Mouse (Mus musculus) urinary bladder, postnatal 10 days (tissue): Measurements from ENCODE around the gene Pik3c2b.
"Not testable (repeated sequence)": the region's sequence is repeated elsewhere in the genome, so short reads cannot be mapped to it uniquely, and the experiment has no call there.

Experiments
- DNase-seq: peaks from one replicate; pipeline ENCODE4 v3.0.0; 2022; ENCODE audit warnings: low spot score

Gene Pik3c2b

DNA sequence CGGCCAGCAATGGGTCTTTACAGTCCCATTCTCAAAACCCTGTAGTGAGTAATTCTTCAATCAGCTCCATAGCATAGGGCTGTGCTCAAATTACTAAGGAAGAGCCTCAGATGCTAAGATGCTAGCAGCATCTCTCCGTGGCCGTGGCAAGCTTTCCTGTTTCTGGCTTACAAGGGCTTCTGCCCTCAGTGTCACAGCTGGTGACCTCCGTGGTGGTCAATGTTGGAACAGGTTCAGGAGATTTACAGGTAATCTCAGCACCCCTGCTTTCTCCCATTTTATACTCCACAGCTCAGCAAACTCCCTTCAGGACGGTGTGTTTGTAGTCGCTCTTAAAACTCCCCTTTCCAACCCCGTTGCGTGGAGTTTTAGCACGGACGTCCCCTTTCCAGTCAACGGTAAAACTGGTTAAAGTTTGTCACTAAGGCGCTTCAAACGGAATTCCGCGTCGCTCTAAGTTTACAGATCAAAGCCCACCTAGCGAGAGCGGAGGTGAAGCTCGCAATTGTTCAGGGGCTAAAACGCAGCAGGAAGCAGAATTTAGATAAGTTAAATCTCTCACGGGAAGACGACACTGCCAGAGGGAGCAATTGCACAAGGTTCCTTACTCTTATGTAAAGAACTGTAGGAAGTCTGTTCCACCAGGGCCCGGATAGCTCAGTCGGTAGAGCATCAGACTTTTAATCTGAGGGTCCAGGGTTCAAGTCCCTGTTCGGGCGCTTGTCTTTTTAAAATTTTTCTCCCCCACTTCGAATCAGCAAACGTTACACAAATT is 12.0 kb upstream of the Pik3c2b start:
- no peak for DNase-seq

DNA sequence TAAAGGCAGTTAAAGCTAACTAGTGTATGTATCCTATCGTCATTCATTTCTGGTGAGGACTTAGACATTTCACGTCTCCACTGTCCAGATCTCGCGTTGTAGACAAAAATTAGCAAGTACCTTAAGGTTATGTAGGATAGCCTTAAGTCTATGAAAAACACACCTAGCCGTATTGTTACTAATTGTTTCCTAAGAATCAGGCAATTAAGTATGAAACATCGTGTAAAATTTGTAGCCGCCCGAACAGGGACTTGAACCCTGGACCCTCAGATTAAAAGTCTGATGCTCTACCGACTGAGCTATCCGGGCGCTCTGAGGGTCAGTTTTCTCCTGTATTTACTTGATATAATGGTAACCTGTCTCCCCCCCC is 11.4 kb upstream of the Pik3c2b start:
- no peak for DNase-seq

DNA sequence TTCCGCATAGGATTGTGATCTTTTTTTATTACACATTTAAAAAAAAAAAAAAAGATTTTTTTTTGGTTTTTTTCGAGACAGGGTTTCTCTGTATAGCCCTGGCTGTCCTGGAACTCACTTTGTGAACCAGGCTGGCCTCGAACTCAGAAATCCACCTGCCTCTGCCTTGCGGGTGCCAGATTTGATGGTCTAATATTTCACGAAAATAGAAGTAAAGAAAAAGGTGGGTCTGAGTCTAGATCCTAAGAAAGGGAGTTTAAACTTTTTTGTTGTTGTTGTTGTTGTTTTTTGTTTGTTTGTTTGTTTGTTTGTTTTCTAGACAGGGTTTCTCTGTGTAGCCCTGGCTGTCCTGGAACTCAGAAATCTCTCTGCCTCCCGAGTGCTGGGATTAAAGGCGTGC is 10.8 kb upstream of the Pik3c2b start:
- not testable (repeated sequence) for DNase-seq

DNA sequence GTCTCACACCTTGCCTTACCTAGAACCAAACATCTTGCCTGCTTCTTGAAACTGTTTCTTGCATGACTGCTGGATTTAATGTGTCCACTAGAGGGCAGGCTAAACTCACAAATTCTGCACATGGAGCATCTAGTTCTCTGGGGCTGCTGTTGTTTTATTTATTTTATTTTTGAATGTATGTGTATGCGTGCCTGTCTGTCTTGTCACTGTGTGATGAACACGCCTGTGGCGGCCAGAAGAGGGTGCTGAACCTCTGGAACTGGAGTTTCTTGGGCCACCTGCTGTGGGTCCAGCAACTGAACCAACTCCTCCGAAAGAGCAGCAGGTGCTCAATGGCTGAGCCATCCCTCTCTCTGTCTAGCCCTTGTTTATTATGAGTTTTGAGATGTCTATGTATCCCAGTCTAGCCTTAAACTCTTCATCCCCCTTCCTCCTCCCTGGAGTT is 5.9 kb upstream of the Pik3c2b start:
- no peak for DNase-seq

DNA sequence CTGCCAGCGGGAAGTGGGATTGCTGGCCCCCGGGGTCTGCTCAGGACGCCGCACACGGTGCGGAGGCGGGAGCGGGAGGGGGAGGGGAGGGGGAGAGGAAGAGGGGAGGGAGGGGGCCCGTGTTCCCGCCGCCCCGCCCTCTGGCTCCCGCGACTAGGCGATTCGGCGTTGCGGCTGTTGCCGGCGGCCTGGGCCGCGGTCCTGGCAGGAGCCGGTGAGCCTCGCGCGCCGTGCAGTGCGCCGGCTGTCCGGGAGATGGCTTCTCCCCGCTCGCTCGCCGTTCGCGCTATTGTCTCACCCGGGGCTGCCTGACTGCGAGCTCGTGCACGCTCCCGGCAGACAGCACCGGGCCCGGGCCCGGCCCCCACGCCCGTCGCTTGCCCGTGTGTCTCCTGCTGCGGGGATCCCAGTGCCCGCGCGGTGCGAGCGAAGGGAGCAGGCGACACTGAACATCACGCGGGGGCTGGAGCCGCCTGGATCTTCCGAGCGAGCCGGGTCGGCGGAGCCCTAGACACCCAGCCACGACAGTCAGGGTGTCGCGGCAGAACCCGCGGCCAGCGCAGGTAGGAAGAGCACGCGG is 484 bp downstream of the Pik3c2b start:
- DNase-seq: no peak

DNA sequence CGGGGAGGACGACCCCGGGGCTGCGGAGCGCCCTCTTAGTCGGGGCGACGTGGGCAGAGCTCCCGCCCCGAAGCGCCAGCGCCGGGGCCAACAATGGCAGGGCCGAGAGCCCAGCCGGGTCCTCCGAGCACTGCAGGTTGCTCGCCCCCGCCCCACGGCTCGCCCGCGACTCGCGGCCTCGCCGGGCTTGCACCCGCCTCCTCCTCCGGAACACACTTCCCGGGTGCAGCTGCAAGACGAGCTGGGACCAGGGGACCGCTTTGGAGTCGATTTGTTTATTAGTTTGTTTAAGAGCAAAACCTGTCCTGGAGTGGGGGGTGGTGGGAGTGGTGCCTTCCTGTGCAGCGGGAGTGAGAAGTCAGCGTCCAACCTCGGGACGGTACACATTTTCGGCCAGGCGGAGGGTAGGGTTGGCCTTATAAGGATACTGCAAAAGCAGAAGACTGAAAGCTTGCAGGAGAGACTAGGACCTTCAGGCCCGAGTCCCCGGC is 1.0 kb downstream of the Pik3c2b start:
- no peak for DNase-seq

DNA sequence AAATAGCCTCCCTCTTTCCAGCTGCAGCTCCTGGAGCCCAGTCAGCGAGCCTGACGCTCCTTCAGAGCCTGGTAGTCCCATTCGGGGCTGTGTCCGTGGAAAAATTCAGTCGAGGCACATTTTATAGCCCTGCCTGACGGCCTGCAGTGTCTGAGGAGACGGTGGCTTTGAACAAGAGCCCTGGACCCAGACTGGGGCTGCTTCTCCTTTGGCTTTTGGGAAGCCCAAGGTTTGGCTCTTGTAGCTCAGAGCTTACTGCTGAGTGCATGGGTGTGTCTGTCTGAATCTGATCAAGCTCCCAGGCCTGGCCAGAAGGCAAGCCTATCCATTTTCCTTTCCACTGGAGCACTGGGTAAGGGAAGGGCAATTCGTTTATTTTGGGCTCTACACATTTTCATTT is 2.1 kb downstream of the Pik3c2b start:
- no peak for DNase-seq

DNA sequence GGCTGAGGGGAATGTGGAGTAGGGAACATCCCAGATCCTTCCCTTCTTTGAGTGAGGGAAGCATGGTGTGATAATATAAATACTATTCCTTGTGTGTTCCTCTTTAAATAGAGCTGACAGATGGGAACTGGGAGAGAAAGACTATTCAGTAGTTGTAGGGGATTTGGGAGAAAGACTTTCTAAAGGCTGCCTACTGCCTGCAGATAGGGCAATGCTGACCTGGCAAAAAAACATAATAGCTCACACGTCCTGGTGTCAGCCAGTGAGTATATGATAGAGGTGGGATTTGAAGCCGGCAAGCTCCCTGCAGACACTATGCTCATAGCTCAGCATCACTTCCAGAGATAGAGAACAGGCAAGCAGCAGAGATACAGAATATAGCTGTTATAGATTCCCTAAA is 3.2 kb downstream of the Pik3c2b start:
- DNase-seq: no peak

DNA sequence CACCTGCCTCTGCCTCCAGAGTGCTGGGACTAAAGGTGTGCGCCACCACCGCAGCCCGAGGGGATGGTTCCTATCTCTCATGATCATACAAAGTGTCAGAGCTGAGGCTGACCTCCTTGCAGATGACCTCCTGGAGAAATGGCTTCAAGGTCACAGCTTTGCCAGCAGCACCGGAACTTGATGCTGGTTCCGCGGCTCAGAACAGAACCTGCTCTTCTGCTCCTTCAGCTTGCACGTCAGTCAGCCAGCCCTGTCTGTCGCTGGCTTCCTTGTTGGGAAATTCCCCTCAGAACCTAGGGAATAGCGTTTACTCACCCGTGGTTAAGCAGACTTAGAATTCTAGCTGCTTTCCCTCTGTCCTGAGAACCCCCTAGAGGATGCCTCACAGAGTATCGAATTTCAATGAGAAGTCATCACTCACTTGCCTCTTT is 4.5 kb downstream of the Pik3c2b start:
- no peak for DNase-seq

DNA sequence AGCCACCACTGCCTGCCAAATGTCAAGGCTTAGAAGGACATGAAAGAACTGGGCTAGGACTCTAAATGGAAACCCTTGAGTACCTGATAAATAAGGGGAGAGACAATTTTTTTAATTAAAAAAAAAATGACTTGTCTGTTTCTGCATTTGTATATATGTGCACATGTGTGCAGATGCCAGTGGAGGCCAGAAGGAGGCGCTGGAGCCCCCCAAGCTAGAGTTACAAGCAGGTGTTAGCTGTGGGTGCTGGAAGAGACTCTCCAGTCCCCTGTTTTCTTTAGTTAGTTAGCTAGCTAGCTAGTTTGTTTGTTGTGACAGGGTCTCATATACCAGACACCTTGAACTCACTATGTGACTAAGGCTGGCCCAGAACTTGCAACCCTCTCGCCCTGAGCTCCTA is 6.4 kb downstream of the Pik3c2b start:
- no peak for DNase-seq

DNA sequence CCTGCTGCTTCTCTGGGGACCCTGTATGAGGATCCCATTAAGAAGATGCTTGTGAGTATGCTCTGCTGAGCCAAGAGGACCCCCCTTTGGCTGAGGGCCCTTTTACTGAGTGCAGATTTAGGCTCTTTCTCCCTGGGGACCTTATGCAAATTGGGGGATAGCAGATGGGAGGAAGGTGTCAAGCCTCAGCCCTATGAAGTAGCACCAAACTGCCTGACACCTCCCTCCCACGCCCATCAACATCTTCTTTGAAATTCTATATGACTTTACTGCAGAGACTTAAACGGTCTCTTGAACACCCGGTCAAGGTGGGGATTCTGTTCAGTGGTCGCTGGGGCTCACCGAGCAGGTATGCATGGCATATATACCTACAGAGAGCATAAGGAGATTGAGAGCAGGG is 7.6 kb downstream of the Pik3c2b start:
- no peak for DNase-seq

DNA sequence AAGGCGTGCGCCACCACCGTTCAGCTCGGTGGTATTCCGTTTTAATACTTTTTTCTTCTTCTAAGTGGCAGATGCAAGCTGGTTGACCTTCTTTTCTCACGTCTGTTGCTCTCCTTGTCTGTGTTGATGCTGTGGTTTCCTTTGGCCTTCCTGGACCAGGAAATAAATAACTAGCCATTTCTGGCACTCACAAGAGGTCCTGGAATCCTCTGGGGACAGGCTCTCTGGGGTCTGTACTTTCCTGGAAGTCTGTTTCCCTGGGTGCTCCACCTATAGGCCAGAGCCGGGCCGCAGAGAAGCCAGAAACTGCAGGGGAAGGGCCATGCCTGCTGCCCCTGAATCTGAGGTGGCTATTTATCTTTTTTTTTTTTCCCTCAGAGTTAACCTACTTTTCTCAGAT is 8.9 kb downstream of the Pik3c2b start:
- DNase-seq: no peak

DNA sequence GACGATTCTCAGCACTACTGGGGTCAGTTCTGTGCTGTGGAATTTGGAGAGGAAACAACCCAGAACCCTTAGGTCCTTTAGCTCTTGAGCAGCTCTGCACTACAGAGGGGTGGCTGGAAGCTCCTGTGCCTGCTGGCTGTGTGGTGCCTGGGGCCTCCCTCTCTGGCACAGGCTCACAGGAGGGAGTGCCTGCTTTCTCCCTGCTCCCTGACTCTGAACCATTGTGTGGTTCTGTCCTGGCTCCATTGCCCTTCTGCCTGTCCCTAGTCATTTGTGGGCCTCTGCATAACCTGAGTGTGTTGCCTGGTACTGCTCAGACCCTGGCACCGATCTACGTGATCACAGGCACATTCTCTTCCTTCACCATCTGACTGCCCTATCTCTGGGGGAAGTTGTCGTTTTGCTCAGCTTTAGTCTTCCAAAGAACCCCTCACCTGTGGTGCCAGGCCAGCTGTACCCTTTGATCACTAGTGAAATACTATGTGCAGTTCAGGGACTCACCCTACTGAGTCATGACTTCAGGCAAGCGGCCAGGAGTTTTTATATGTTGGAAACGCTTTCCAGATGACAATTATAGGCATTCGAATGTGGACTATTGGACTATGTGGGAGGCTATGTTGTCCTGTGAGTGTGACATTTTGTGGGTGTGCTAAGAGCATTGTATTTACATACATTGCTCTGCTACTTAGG is 12.0 kb downstream of the Pik3c2b start:
- no peak for DNase-seq

DNA sequence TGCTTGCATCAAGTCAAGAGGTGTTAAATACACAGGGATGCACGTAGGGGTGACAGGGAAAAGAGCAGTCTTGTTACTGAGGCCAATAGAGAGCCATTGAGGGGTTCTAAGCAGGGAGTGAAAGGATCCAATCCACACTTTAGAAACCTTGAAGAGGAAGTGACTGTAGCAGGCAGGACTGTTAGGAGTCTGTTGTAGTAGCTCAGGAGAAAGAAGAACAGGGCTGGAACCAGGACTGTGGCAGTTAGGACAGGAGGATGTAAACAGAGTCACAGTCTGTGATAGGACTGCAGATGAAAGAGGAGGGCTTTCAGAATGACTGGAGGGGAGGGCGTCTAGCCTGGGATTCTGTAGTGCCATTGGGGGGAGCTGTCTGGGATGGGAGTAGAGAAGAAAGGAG is 14.1 kb downstream of the Pik3c2b start:
- DNase-seq: no peak

DNA sequence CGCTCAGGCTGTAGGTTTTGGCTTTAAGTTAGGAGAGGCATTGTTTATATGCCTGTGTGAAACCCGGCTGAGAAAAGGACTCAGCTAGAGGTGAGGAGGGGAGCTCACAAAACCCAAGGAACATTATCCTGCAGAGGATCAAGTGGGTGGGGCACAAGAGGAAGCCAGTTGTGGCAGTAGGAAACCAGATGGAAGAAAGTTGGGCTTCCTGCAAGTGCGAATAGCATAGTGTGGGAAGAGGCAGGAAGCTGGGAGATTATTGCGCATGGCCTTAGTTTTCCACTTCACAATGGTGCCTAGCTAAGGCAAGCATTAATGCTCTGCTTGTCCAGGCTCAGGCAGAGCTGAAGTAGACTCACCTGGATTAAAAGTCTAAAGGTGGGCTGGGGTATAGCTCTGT is 15.2 kb downstream of the Pik3c2b start:
- DNase-seq: no peak

DNA sequence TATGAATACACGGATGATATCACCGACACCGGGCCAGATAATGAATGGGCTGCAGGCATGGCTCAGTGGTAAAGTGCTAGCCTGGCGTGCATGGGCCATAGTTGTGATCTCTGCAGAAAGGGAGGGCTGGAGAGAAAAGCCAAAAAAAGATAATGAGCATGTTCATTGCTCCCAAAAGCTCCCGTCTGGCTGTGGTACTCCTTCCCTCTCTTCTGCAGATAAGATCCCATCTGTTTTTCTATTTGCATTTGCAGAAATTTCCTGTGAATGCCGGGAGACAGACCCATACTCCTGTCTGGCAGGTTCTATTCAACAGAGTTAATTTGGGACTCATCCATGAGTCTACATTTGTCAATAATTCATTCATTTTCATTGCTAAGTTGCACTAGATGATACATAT is 17.7 kb downstream of the Pik3c2b start:
- no peak for DNase-seq

DNA sequence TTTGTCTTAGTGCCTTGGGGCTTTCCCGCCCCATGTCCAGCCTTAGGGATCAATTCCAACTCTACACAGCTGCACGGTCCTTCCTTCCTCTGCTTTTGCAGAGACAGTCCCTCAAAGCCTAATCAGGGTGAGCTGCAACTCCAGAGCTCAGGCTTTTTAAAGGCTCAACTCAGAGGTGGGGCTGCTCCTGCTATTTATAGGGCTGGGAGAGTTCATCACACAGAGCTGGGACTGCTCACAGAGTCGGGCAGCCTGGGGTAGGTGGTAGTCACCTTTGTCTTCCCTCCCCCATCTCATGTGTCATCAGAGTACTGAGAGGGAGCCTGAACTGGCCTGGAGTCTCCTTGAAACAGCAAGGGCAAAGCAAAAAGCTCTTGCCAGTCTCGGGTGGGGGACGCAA is 22.8 kb downstream of the Pik3c2b start:
- no peak for DNase-seq

DNA sequence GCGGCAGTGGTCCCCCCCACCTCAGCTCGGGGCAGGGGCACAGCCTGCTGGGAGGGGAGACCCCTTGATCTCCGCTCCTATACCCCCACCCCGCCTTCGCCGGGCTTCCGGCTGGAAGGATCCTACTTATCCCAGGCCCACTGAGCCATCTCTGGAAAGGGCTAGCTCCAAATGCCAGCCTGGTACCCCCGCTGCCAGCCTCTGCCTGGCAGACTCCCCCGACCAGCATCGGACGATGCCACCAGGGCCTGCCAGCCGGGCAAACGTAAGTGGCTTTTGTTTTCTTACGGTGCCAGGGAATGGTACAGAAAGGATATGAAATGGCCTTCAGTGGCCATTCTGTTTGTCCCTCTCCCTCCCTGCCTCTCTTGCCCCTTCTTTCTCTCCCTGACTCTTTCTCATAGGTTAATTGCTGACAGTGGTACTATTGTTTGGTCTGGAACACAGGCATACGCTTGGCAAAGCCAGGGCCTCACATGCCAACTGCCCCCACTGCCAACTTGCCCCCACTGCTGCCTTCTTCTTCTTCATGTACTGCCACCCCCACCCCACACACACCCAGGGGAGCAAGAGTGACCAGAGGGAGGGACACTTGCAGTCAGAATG is 23.3 kb downstream of the Pik3c2b start:
- DNase-seq: no peak

DNA sequence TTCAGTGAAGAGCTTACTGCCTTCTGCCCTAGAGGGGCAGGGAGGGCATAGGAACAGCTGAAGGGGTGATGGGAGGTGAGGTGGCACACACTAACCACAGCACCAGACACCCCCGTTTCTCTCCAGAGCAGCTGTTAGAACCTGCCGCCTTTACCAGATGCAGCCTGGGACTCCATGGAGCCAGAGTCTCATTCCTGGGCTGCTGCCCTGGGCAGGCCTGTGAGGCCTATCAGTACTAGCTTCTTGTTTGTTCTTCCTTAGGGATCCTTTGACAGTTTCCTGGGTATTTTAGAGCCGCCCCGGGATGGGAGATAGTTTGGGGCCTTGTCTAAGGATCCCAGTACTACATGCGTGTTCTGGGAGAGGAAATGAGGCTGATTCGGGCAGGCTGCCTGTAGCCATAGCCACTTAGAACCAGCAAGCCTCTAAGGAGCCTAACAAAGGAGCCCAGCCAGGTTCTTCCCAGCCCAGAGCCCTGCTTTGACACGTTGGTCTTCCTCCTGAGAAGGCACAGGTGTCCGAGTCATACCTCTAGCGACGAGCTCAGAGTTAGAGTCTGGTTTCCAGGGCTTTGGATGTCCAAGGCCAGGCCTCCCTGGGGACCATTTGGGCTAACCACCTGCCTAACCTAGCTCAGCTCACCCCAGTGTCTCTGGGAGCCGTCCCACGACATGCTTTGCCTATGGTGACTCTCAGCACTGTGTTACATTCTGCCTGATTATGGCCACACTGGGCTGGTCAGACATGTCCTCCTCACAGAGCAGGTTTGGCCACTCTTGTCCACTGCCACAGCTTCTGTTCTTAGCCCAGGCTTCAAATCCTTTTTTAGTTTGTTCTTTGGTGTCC is 24.0 kb downstream of the Pik3c2b start:
- no peak for DNase-seq

DNA sequence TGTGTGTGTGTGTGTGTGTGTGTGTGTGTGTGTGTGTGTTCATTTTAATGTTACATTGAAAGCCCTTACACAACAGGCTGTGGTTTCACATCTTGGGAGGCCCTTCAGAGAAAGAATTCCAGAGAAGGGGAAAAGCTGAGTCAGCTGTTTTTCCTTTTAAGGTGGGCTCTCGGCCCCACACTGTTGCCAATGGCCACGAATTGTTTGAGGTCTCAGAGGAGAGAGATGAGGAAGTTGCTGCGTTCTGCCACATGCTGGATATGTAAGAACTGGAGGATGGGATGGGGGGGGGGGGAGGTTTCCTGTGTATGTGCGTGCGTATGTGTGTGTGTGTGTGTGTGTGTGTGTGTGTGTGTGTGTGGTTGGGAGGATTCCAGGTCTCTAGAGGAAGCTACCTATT is 24.7 kb downstream of the Pik3c2b start:
- no peak for DNase-seq

DNA sequence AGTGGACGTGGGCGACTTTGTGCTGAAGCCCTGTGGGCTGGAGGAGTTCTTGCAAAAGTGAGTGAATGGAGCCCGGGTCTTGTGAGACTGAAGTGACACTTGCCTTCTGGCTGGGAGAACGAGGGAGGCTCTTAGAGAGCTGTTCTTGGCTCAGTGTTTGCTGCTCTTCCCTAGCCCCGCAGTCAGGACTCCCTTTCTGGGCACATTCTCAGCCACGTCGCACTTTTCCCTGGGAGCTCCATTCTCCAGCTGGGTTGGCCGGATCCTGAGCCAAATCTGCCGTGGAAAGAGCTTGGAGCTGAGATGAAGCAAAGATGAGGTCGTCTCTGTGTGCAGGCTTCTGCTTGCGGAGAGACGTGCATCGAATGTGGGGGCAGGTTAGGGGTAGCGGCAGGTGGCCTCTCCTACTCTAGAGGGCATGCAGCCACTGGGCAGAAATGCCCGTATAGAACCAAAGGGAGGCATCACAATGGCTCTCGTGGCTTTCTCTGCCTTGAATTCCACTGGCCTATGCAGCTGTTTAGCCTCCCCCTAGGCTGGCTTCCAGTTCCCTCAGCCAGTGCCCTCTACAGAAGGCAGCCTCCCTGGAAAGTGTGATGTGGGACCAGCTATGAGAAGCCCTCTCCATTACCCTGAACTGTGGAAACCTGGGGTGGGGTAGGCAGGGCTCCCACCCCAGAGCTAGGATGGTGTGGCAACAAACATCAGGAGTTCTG is 26.4 kb downstream of the Pik3c2b start:
- DNase-seq: no peak
